Mouse (Mus musculus) neural tube, embryonic 13.5 days (tissue): ENCODE data around the gene Tjp2. TPM values are rescaled to one million over a fixed set of nuclear protein-coding genes. Genes with fewer than 3 reads are reported as not detected.
A peak's percentile ranks its signal among the peaks of the same experiment; 100 is the strongest.

Source experiments
- ATAC-seq: fragments of 200-750 bp; cut with Nextera tagmentation; 2 replicates; pipeline ENCODE4 v1.8.0; 2017; ENCODE audit warnings: low read depth, mild to moderate bottlenecking, moderate TSS enrichment, moderate library complexity
- H3K27ac ChIP-seq: fragments of 300-500 bp; sonication (generic); replicated peaks from 2 replicates; pipeline ENCODE4 v1.5.1; 2015; ENCODE audit warnings: moderate library complexity, mild to moderate bottlenecking, inconsistent platforms
- H3K27me3 ChIP-seq: fragments of 300-500 bp; sonication (generic); 2 replicates; pipeline ENCODE4 v1.6.1; 2015; ENCODE audit warnings: mild to moderate bottlenecking, inconsistent platforms
- H3K36me3 ChIP-seq: fragments of 300-500 bp; sonication (generic); 2 replicates; pipeline ENCODE4 v1.6.1; 2015; ENCODE audit warnings: mild to moderate bottlenecking, inconsistent platforms
- H3K4me1 ChIP-seq: fragments of 300-500 bp; sonication (generic); replicated peaks from 2 replicates; pipeline ENCODE4 v1.6.1; 2015; ENCODE audit warnings: inconsistent platforms
- H3K4me2 ChIP-seq: fragments of 300-500 bp; sonication (generic); 2 replicates; pipeline ENCODE4 v1.6.1; 2015; ENCODE audit warnings: inconsistent platforms, mild to moderate bottlenecking, moderate library complexity
- H3K4me3 ChIP-seq: fragments of 300-500 bp; sonication (generic); 2 replicates; pipeline ENCODE4 v1.5.1; 2015; ENCODE audit warnings: mild to moderate bottlenecking, inconsistent platforms
- H3K9ac ChIP-seq: fragments of 300-500 bp; sonication (generic); 2 replicates; pipeline ENCODE4 v1.6.1; 2015; ENCODE audit warnings: moderate library complexity, mild to moderate bottlenecking, inconsistent platforms
- H3K9me3 ChIP-seq: fragments of 300-500 bp; sonication (generic); 2 replicates; pipeline ENCODE4 v1.6.1; 2016; ENCODE audit warnings: inconsistent platforms
- WGBS: fragments of 180-500 bp; shearing (Covaris S2); methylation state at CpG from one replicate; pipeline ENCODE4 v1.1.7; 2015; 5-methylcytosine and 5-hydroxymethylcytosine counted together
- polyA plus RNA-seq: library from polyadenylated mRNA; unstranded; fragments of >200 nt; fragmentation: Nextera tagmentation; extraction: Ambion mirVana; gene quantifications from 2 replicates; pipeline ENCODE4 v1.2.1, GENCODE M21; 2015

Gene Tjp2
- polyA plus RNA-seq, 1 experiment from 2014 or later, result 13.6 TPM

DNA sequence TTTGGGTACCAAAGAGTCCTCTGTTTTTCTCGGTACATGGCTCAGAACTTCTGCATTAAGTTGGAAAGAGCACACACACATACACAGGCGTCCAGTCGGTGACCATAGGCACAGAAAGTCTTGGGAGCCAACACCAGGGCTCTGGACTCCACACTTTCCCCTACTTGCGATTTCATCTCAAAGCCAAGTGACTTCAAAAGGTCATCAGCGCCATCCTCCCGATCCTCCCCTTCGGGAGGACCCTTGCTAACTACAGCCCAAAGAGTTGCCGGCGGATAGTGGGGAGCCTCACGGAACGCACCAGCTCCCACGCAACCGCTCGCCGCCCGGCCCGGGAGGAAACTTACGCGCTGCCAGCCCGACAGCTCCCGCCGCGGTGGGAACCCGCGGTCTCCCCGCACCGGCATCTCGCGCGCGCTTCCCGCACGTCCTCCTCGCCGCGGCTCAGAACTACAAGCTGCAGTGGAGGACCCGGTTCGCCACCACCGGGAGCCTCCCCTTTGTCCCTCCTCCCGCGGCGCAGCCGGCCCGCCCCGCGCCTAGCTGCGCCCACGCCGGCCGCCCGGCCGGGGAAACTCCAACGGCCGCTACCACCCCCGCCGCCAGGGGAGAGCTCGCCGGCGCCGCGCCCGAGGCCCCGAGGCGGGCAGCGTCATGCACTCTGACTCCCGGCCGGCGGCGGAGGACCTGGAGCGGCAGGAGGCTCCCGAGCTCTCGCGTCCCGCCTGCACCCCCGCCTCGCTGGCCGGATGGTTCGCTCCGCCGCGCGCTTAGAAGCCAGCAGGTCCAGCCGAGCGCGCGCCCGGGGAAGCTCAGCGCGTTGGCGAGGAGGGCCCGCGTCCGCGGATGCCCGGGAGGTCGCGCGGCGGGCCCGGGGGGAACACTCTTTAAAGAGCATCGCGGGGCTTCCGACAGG, 51.0 kb downstream of the Tjp2 start:
- peaks cover 32% of the 10 kb centered on the region for H3K4me1 ChIP-seq
- peak overlapping the region; percentile 63 for H3K4me2 ChIP-seq
- peak overlapping the region; percentile 79 for H3K9ac ChIP-seq
- H3K27ac ChIP-seq, result peak overlapping the region; percentile 83
- H3K4me3 ChIP-seq, result peak overlapping the region; percentile 69
- peak; percentile 94 for ATAC-seq
- no peaks in the 10 kb centered on the region for H3K36me3 ChIP-seq
- H3K9me3 ChIP-seq, result no peaks in the 10 kb centered on the region
- H3K27me3 ChIP-seq, result peaks cover 4% of the 10 kb centered on the region; the same call in 1 of the 2 replicates
- WGBS, result under 1% methylated on average over 103 of the region's 103 CpGs

DNA sequence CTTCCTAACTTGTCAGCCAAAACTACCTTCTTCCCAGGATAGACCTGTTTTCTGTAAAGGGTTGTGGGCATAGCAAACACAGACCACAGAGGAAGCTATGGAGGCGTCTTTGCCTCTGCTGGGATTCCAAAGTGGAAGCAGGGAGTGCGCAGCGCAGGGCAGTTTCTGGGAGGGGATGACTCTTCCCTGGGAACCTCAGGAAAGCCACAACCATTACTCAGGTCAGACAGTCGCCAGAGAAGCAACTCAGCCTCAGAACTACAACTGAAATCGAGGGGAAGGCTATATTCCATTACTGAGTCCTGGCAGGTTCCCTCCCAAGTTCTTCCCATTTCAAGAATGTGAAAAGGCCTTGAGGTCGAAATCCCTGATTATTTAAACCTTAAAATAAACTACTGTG, 51.8 kb downstream of the Tjp2 start:
- Histone ChIP-seq H3K27ac (no peak overlapping the region; the same call in 1 of the 2 replicates), H3K4me2 (peak overlapping the region; percentile 63), H3K36me3 (no peaks in the 10 kb centered on the region), H3K4me3 (peak overlapping the region; percentile 69), H3K9me3 (no peaks in the 10 kb centered on the region), H3K9ac (peak overlapping the region; percentile 79), H3K4me1 (peaks cover 32% of the 10 kb centered on the region), H3K27me3 (peaks cover 4% of the 10 kb centered on the region; the same call in 1 of the 2 replicates)
- 11% methylated on average over 6 of the region's 6 CpGs for WGBS
- no peak for ATAC-seq

DNA sequence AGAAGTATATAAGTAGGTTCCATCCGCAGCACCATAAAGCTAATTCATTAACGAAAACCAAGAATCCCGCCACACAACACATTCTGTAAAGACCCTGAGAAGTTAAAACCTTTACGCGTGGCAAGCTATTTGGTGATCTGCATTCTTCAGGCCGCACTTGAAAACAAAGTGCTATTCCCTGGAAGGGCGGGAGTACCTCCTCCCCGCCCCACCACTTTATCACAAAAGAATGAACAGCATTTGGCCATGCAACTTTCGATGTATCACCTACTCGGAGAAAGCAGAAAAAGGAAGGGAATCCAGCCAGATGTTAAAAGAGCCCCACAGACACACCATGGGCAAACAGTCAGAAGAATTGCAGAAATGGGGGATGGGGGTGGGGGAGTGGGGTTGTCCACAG, 56.3 kb downstream of the Tjp2 start:
- H3K4me1 ChIP-seq, result peaks cover 55% of the 10 kb centered on the region
- H3K36me3 ChIP-seq, result no peaks in the 10 kb centered on the region
- H3K9me3 ChIP-seq, result no peaks in the 10 kb centered on the region
- peaks cover 3% of the 10 kb centered on the region; the same call in 1 of the 2 replicates for H3K27me3 ChIP-seq
- WGBS, result 57% methylated on average over 10 of the region's 10 CpGs
- H3K27ac ChIP-seq, result no peak overlapping the region
- H3K9ac ChIP-seq, result no peak overlapping the region
- ATAC-seq, result no peak
- H3K4me3 ChIP-seq, result no peak overlapping the region
- H3K4me2 ChIP-seq, result no peak overlapping the region

DNA sequence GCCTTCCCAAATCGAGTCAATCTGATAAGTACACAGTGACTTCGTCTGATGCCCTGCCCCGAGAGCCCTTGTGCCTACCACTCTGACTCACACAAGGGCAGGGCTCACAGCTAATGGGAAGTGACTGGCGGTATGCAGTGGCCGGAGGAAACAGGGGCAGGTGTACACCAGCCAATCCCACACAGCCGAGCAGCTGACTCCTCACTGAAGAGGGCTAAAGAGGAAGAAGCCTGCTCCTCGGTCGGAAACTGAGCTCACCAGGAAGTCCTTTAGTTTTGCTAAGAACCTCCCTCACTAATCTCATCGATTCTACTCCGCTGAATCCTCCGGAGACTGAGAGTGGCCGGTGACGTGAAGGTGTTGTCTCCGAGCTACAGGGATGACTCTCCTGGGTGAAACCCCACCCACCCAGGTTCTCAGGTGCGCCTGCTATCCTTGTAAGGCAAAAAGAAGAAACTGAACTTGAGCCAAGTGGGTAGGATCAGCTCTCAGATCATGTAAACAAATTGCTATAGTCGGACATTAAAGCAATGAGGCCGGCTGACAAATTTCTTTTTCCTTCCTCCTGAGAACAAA, 58.2 kb downstream of the Tjp2 start:
- peak overlapping the region; percentile 41 for H3K4me2 ChIP-seq
- H3K27ac ChIP-seq, result peak overlapping the region; percentile 18; the same call in 1 of the 2 replicates
- no peak overlapping the region for H3K4me3 ChIP-seq
- no peaks in the 10 kb centered on the region for H3K36me3 ChIP-seq
- peaks cover 3% of the 10 kb centered on the region; the same call in 1 of the 2 replicates for H3K27me3 ChIP-seq
- no peaks in the 10 kb centered on the region for H3K9me3 ChIP-seq
- 0 out of 2 replicates have a peak overlapping the region, but pooled peaks have one; percentile 23 for H3K9ac ChIP-seq
- peaks cover 38% of the 10 kb centered on the region for H3K4me1 ChIP-seq
- WGBS, result 20% methylated on average over 17 of the region's 17 CpGs
- ATAC-seq, result no peak

DNA sequence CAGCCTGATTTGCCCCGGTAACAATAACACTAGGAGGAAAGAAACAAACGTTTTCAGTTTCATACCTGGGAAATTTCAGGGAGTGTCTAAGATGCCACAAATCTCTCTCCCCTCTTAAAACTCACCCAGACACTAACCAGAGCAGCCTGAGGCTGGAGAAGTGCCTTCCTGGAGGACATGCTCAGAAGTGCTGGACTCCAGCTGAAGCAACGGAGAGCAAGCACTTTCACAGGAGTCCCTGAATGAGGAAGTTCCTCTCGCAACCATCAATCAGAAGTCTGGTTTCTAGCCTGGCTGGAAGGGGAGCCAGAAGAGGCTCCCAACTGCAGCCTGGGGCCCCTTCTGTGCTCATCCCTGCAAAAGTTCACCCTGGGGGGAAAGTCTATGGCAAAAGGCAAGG, 60.9 kb downstream of the Tjp2 start:
- H3K36me3 ChIP-seq, result no peaks in the 10 kb centered on the region
- H3K4me1 ChIP-seq, result peaks cover 54% of the 10 kb centered on the region
- H3K27me3 ChIP-seq, result 0 out of 2 replicates have a peak, but pooled peaks cover 3% of the 10 kb centered on the region
- ATAC-seq, result no peak
- H3K4me3 ChIP-seq, result no peak overlapping the region
- H3K27ac ChIP-seq, result peak overlapping the region; percentile 28; the same call in 1 of the 2 replicates
- no peak overlapping the region for H3K9ac ChIP-seq
- no peak overlapping the region for H3K4me2 ChIP-seq
- WGBS, result 31% methylated on average over 4 of the region's 4 CpGs
- no peaks in the 10 kb centered on the region for H3K9me3 ChIP-seq

DNA sequence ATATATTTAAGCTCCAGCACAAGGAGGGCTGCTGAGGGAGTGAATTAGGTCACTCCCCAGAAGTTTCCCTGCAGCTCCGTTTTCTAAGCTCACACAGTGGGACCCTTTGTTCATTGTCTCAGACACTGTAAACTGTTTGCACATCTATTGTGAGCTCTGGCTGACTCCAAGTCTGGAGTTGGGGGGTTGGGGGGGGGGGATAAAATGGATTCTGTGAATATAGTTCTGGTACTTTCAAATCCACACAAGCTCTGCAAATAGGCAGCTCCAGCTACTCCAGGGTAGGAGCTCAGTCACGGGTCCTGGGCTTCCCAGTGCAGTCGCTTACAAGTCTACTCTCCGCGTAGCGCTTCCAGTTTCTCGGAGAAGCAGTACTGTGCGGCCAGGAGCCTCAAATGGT, 64.4 kb downstream of the Tjp2 start:
- Histone ChIP-seq H3K9me3 (no peaks in the 10 kb centered on the region), H3K4me1 (peaks cover 39% of the 10 kb centered on the region), H3K9ac (no peak overlapping the region), H3K36me3 (no peaks in the 10 kb centered on the region), H3K4me2 (peak overlapping the region; percentile 25; the same call in 1 of the 2 replicates), H3K27me3 (0 out of 2 replicates have a peak, but pooled peaks cover 3% of the 10 kb centered on the region), H3K4me3 (no peak overlapping the region), H3K27ac (0 out of 2 replicates have a peak overlapping the region, but pooled peaks have one; percentile 7)
- WGBS, result 12% methylated on average over 8 of the region's 8 CpGs
- ATAC-seq, result peak; percentile 79

DNA sequence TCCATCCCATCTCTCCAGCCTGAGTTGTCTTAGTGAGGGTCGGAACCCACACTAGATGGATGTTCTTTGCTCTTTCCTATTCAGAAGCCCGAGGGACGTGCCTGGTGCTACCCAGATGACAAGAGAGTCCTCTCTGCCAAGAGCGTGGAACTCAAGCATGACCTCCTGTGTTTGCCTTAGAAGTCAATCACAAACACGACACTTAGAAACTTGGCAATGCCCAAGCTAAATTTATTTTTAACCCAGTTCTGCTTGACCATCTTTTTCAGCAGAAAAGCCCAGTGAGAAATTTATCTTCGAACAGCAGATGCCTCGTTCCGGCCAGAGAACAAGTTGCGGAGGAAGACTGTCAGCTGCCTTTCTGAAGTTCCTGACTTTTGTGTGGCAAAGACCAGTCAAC, 65.1 kb downstream of the Tjp2 start:
- Histone ChIP-seq H3K4me3 (no peak overlapping the region), H3K27ac (0 out of 2 replicates have a peak overlapping the region, but pooled peaks have one; percentile 7), H3K9ac (no peak overlapping the region), H3K9me3 (no peaks in the 10 kb centered on the region), H3K27me3 (0 out of 2 replicates have a peak, but pooled peaks cover 3% of the 10 kb centered on the region), H3K4me1 (peaks cover 34% of the 10 kb centered on the region), H3K4me2 (0 out of 2 replicates have a peak overlapping the region, but pooled peaks have one; percentile 9), H3K36me3 (no peaks in the 10 kb centered on the region)
- ATAC-seq, result peak; percentile 42; the same call in 1 of the 2 replicates
- WGBS, result 25% methylated on average over 9 of the region's 9 CpGs

DNA sequence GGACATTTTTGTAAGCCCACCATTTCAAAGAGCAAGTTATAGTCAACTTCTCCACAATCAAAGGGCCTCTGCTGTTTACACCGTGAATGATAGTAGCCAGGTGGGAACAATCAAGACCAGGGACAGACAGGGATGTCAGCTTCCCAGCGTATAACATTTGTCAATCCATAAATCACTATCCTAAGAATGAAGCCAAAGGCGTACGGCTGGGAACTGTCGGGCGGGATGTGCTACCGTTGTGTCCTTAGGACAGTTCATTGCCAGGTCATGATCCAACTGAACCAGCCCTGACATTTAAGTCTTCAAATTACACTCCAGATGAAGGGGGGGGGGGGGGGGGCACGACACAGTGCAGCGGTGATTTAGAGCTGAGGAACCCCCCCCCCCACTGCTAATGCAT, 65.5 kb downstream of the Tjp2 start:
- Histone ChIP-seq H3K36me3 (no peaks in the 10 kb centered on the region), H3K4me1 (peaks cover 31% of the 10 kb centered on the region), H3K4me3 (no peak overlapping the region), H3K27me3 (0 out of 2 replicates have a peak, but pooled peaks cover 3% of the 10 kb centered on the region), H3K27ac (no peak overlapping the region), H3K9ac (no peak overlapping the region), H3K4me2 (0 out of 2 replicates have a peak overlapping the region, but pooled peaks have one; percentile 9), H3K9me3 (no peaks in the 10 kb centered on the region)
- no peak for ATAC-seq
- WGBS, result 4% methylated on average over 9 of the region's 9 CpGs

DNA sequence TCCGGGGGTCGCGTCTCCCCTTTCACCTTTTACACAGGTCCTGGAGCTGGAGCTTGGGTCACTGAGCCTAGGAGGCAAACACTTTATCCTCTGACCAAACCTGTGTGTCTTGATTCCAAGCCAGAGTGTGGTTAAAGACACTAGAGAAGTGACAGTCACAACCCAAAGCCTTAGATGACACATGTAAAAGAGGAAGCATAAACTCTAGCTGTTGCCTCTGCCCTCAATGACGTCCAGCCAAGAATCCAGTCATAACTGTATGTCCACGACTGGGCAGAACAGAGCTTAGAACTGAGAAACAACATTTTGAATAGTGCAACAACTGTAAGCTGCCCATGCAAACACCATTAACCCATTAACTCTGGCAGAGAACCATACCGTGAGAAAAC, 68.8 kb downstream of the Tjp2 start:
- no peaks in the 10 kb centered on the region for H3K27me3 ChIP-seq
- ATAC-seq, result no peak
- H3K36me3 ChIP-seq, result no peaks in the 10 kb centered on the region
- no peak overlapping the region for H3K4me2 ChIP-seq
- no peak overlapping the region for H3K9ac ChIP-seq
- 68% methylated on average over 6 of the region's 6 CpGs for WGBS
- no peak overlapping the region for H3K4me3 ChIP-seq
- H3K9me3 ChIP-seq, result no peaks in the 10 kb centered on the region
- no peak overlapping the region for H3K27ac ChIP-seq
- H3K4me1 ChIP-seq, result peaks cover 22% of the 10 kb centered on the region

DNA sequence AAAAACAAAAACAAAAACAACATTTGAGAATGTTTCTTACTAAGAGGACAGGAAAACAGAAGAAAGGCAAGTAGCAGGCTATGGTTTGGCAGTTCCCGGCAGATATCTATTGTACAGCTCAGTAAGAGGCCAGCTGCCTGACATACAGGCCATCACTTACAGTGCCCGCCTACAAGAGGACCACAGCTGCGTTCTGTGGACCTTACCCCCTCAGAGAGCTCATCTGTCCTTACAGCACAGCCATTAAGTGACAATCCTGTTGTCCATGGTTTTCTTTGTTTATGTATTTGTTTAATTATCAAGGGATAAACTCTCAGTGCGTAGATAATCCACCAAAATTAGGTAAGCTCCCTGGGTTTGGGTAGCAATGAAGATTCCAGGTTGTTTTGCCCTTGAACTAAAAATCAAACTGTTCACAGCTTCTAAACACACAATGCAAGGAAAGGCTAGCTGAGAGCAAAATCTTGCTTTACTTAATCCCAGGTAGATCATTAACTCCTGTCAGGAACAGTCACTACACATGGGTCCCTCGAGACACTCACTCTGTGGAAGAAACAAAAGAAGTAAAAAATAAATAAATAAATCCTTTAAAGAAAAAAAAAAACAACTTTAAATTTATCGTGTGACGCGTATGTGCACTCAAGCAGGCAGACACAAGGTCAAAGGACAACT, 69.3 kb downstream of the Tjp2 start:
- H3K4me2 ChIP-seq, result no peak overlapping the region
- ATAC-seq, result no peak
- H3K9me3 ChIP-seq, result no peaks in the 10 kb centered on the region
- 30% methylated on average over 8 of the region's 8 CpGs for WGBS
- no peak overlapping the region for H3K4me3 ChIP-seq
- H3K9ac ChIP-seq, result no peak overlapping the region
- no peak overlapping the region for H3K27ac ChIP-seq
- no peaks in the 10 kb centered on the region for H3K27me3 ChIP-seq
- no peaks in the 10 kb centered on the region for H3K36me3 ChIP-seq
- peaks cover 17% of the 10 kb centered on the region for H3K4me1 ChIP-seq

DNA sequence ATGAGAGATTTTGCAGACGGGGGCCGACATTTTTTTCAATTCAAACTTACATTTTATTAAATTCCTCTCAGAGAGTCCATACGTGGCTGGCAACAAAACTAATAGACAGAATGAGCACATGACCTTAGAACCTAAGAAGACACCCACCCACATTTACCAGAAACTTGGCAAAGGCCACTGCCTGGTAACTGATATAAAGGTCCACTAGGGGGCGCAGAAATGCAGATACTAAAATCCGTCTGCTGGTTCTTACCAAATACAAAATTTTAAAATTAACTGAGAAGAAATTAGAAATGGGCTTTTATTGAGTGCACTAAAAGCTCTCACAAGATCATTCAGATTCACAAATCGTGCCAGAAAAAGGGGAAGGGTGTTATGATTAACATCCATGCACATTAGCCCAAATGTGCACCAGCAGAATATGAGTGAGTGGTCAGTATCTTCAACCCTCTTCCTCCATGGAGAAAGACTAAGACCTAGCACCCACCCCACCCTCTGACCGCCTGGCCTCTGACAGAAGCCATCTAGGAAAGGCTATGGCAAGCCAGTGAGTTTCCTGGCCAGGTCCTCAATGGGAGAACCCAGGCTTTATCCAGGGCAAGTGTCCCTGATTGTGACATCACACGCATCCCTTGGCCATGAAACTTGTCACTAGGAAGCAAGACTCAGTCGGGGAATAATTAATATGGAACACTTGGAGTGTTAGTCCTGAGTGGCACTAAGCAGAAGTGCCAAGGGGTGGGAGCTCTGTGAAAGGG, 71.4 kb downstream of the Tjp2 start:
- no peak for ATAC-seq
- Histone ChIP-seq H3K4me2 (no peak overlapping the region), H3K27me3 (no peaks in the 10 kb centered on the region), H3K9me3 (no peaks in the 10 kb centered on the region), H3K4me3 (no peak overlapping the region), H3K27ac (no peak overlapping the region), H3K4me1 (peaks cover 4% of the 10 kb centered on the region), H3K9ac (no peak overlapping the region), H3K36me3 (no peaks in the 10 kb centered on the region)
- 59% methylated on average over 9 of the region's 9 CpGs for WGBS
